Mouse (Mus musculus) mouse embryonic stem cell (cell line): ENCODE results near the gene Farsb.

Experiments
- in situ Hi-C, 2 experiments: fragments of 300-500 bp; cut with MboI; formaldehyde crosslinking; loops; 1 replicate in 1 of 2; 3 replicates in 1 of 2; pipeline ENCODE4 v1.14.3; 2019 to 2020; ENCODE audit warnings: low sequenced_read_pairs in 2 of 2, low pct_unique_long_range_greater_than_20kb in 1 of 2, mixed read lengths in 1 of 2; ENCODE audit not compliant: unreplicated experiment in 1 of 2

The Farsb gene

DNA sequence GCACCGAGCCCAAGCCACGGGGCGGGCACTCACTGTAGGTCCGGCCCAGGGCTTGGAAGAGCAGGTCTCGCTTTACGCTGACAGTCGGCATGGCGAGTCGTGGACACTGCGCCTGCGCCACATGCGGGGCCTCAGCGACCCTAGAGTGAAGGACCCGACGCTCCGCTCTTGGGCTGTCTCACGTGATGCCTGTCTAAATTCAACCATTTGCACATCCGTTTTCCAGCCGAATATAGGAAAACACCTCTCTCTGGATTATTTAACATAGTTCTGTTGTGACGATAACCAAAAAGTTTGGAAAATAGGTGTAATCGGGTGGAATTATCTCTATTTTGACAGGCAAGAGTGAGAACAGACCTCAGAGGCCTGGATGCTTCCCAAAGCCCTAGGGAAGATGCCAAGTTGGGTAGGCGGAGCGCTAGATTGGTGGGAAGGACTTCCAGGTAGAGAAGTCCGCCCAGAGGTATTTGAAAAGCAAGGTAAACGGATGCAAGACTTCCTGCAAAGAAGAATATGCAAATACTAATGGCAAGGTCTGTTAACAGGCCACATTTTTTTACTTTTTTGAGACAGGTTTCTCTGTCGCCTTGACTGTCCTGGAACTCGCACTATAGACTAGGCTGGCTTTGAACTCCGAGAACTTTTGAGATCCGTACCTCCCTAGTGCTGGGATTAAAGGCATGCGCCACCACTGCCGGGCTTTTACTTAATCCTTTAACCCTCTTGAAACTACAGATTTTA is at the start of gene Farsb:
TSS of gene Farsb (minus strand) at position 146 of the 741 bp plus-strand sequence.
- in situ Hi-C loops, result no loop called here

DNA sequence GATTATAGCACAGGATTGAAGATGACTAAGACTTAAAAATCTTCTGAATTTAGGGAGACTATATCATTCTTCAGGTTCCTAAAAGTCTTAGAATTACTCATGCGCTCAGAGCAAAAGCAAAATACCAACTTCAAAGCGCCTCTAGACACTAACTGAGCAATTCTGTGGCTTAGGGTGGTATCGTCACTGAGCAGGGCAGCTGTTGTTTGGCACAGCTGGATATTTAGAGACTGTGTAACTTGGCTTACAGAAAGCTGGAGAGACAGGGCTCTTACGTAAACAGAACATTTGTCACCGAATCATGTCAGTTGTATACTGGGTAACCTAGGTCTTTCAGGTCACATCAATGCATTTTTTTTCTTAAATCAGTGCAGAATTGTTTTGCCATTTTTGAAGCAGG is 49.7 kb upstream of the Farsb start:
- in situ Hi-C loops, result loop anchor here in 1 of 2 experiments (25.0 kb wide), 2 partner anchors 324 to 1149 kb away; no protein-coding TSS in a partner anchor

DNA sequence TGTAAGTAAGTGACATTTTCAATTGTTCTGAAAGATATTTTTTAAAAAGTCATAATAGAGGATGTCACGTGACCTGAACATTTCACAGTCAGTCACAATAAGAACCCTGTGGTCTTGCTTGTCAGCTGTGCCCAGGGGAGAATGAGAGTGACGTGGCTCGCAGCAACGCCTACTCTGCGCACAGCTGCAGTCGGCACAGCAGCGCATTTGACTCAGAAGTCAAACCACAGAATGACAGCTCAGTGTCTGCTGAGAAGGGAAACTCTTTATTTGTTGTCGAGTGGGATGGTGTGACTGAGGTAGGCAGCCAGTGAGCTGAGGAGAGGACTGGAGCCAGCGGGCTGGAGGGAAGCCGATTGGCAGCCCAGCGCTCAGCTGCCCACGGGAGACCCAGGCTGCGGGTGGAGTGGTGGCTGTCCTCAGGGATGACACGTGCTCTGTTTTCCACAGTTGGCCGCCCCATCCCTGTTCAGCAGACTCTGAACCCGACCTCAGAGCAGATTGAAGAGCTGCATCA is 48.9 kb upstream of the Farsb start:
- in situ Hi-C loops, result loop anchor here in 1 of 2 experiments (25.0 kb wide), 2 partner anchors 325 to 1150 kb away; no protein-coding TSS in a partner anchor

DNA sequence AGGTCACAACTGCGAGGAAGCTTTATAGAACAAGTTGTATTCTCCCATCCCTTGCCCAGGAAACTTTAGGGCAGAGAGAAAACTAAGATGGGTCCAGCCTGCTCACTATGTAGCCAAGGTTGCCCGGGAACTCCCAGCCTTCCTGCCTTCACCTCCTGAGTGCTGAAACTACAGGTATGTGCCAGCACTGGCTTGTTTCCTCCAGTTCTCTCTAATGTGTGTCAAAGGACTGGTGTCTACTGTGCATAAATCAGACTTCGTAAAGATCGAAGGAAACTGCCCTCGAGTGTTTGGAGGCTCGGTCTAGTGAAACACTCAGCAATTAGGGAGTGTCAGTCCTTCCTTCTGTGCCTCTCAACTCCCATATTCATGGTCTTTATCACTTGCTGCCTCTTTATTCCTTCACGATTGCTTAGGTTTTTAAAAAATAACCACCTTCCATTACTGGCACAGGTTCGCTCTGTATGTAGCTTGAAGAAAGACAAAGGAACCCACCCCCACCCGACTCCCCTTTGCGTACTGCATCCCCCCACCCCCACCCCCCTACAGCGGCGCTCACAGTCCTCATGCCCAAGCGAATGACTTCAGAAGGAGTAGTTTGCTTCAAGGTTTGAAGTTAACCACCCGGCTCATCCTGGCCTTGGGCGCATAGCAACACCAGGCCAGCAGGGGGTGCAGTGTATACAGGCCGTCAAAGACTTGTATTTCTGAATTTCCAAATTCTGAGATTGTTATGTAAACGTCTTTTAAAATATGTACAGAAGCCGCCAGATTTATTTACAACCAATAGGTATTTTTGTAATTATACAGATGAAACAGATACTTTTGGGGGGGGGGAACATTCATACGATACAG is 47.8 kb upstream of the Farsb start:
- in situ Hi-C loops, result loop anchor here in 1 of 2 experiments (25.0 kb wide), 2 partner anchors 326 to 1151 kb away; no protein-coding TSS in a partner anchor

DNA sequence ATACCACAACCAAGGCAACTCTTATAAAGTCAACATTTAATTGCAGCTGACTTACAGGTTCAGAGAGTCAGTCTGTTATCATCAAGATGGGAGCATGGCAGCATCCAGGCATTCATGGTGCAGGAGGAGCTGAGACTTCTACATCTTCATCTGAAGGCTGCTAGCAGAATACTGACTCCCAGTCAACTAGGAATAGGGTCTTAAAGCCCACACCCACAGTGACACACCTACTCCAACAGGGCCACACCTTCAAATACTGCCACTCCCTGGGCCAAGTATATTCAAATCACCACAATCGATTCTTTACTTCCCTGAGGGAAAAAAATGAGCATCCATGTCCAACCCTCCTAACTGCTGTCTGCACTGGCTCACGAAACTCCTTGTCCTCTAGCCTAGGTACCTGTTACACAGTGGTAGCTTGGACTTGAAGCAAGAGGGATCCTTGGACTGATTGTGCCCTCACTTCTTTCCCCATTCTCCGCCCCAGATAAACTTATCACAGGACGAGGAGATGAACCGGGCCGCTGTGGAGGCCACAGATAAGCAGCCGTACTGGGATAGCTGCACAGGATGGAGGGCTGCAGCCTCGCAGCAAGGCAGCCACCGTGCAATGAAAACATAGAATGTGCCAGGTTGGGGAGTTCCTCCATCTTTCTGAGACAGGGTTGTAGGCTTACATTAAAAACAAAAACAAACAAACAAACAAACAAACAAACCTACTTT is 45.9 kb upstream of the Farsb start:
- in situ Hi-C loops, result loop anchor here in 1 of 2 experiments (25.0 kb wide), 2 partner anchors 328 to 1153 kb away; no protein-coding TSS in a partner anchor

DNA sequence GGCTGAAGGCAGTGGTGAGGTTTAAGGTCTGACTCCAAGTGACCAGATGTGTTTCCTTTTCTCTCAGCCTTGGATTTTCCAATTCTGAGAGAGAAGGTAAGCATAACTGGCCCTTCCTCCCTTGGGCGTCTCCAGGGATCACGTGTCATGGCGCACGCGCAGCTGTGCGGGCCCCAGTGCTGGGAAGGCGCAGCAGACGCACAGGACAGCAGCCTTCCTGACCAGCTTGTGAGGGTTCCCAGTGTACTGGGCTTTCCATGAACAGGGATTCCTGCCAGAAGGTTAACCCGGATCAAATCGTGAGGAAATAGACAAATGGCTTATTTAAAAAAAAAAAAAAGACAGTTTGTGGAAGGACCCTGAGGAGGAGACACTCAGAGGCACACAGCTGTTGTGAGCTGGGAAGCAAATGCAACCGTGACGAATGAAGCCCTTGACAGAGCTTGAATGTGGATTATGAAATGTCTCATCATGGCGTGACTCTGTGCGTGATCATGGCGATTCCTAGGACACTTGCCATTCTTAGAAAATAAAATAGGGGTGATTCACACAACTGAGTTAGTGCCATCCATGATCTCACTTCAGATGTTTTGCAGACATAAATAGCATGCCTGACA is 43.6 kb upstream of the Farsb start:
- in situ Hi-C loops, result loop anchor here in 1 of 2 experiments (25.0 kb wide), 2 partner anchors 330 to 1155 kb away; no protein-coding TSS in a partner anchor

DNA sequence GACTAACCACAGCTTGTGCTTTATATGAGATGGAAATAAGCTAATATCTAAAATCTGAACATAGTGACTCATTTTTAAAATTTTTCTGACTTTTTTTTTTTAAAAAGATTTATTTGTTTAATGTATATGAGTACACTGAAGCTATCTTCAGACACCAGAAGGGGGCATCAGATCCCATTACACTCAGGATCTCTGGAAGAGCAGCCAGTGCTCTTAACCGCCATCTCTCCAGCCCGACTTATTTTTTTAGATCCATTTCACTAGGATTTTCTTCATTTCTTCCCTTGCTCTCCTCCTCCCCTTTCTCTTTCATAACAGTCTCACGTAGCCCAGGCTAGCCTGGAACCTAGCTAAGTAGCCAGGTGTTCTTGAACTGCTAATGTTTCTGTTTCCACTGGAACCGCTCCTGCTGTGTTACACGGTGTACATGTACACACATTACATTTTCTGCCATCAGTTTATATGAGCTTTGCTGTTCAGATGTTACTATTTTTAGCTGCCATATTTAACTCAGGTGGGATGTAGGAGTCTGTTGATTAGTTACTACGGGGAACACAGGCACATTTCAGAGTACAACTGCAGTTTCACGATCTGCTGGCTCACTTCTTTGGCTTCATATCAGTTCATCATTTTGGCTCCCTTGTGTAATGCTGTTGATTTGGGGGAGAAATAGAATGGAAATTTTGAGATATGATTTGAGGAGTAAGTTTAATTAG is 42.0 kb upstream of the Farsb start:
- in situ Hi-C loops, result loop anchor here in 1 of 2 experiments (25.0 kb wide), 2 partner anchors 332 to 1157 kb away; no protein-coding TSS in a partner anchor

DNA sequence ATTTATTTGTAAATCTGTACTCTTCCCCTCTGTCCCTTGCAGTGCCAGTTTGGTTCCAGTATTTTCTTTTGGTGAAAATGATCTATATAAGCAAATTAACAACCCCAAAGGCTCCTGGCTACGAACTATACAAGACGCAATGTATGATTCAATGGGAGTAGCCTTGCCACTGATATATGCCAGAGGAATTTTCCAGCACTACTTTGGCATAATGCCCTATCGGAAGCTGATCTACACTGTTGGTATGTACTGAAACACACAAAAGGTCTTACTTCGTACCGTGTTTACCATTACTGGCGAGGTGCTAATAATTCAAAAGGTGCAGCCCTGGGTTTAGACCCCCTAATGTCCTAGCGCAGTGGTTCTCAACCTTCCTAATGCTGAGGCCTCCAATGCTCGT is 40.3 kb upstream of the Farsb start:
- in situ Hi-C loops, result loop anchor here in 1 of 2 experiments (25.0 kb wide), 2 partner anchors 333 to 1158 kb away; no protein-coding TSS in a partner anchor

DNA sequence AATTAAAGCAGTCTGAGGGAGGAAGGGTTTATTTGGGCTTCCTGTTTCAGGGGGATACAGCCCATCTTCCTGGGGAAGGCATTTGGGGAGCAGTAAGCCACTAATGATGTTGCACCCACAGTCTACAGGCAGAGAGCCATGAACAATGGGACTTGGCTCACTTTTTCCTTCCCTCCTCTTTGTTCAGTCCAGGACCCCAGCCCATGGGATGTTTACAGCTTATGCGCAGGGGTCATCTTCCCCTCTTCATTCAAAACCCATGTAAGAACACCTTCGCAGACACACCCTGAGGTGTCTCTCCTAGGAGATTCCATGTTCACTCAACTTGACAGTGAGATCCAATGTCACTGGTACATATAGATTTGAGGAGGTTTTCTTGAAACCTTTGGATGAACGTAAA is 39.7 kb upstream of the Farsb start:
- in situ Hi-C loops, result loop anchor here in 1 of 2 experiments (25.0 kb wide), 2 partner anchors 334 to 1159 kb away; no protein-coding TSS in a partner anchor

DNA sequence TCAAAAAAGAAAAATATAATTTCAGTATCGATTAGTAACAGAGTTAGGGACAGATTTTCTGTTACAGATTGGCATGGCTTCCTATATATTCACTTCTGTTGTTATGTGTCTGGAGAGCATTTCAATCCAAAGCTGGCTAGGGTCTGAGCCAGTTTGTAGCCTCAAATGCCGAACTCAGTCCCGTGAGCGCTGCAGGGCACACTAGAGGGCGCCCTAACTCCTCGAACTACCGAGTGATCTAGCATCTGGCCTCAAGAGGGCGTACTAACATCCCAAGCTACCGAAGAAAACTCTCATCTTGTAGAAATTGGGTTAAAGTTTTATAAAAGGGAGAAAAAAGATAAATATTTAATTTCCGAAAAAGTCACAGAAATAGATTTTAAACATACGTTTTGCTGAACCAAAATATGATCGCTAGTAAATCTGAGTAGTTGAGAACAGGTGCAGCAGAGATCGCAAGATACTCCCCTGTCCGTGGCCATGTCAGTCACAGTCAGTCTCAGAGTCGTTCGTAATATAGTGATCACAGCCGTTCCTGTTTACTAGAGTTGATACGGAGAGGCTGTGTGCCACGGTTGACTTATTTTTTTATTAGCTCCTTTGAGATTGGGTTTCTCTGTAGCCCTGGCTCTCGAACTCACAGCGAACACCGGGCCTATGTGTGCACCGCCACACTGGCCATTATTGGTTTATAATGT is 36.6 kb upstream of the Farsb start:
- in situ Hi-C loops, result loop anchor here in 1 of 2 experiments (25.0 kb wide), 2 partner anchors 337 to 1162 kb away; no protein-coding TSS in a partner anchor

DNA sequence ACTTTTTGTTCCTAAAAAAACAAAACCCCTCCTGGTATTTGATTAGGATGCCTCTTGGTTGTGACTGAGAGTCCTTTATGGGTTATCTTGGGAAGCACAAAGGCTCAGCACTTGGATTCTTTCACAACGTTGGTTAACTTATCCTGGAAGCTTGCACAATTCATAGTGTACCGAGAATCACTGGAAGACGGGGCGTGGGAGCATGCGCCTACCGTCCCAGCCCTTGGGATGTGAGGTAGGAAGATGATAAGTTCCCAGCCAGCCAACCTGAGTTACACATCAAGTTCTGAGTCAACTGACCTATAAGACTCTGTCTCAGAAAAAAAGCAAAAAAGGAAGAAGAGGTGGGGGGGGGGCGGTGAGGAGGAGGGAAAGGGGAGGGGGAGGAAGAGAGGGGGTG is 30.2 kb upstream of the Farsb start:
- in situ Hi-C loops, result no loop called here

DNA sequence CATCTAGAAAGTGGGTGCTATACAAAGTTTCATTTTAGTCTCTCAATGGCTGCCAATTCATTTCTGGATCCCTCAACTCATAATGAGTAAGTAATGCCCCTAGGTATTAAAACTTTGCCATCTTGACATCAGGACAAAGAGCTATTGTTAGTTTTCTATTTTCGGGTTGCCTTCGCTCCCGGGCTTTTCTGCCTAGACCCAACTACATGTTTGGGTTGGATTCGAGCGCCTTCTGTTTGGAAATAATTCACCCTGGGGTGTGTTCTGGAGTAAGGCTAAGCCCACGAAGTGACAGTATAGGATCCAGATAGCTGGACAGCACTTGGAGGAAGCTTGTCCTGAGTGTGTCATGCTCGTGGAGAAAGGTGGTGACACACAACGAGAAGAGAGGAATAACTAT is 24.1 kb upstream of the Farsb start:
- in situ Hi-C loops, result no loop called here

DNA sequence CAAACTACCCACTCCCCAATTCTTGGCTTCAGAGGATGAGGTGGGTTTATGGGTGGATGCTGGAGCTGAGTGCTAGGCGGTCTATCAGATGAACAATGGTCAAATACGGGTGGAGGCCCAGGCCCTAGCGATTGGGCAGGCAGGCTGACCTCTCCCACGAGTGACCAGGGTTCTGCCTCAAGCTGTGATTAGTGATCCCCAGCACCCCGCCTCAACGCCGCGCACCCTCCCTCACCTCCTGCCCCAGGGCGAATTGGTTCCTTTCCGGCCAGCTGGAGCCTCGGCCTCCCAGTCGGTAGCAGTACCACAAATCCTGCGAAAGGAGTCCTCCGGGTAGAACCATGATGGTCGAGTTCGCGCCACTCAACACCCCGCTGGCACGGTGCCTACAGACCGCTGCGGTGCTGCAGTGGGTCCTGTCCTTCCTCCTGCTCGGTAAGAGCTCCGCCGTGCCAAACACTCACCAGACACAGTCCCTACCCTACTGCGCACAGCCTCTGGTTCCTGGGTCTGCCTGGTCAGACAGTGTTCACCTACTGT is 23.0 kb upstream of the Farsb start, which contains the start of gene BC035947:
TSS of gene BC035947 (minus strand) at position 538 of the 540 bp plus-strand sequence.
- in situ Hi-C loops, result no loop called here

DNA sequence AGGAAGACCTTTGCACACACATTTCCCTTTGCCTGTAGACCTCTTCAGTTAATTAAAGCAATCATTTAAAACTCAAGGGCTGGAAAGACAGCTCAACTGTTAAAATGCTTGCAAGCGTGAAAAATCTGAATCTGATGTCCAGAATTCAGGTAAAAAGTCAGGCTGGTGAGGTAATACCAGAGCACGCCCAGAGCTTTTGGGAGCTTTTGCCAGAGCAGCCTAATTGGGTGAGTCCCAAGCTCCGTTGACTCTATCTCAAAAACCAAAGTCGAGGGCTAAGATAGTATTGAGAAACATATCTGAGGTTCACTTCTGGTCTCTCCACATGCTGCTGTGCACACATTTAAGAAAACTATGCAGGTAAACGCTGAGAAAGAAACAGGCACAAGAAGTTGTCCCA is 22.2 kb upstream of the Farsb start, which contains the start of gene Mogat1:
TSS of gene Mogat1 (plus strand) at position 130 of the 400 bp plus-strand sequence.
- in situ Hi-C loops, result no loop called here

DNA sequence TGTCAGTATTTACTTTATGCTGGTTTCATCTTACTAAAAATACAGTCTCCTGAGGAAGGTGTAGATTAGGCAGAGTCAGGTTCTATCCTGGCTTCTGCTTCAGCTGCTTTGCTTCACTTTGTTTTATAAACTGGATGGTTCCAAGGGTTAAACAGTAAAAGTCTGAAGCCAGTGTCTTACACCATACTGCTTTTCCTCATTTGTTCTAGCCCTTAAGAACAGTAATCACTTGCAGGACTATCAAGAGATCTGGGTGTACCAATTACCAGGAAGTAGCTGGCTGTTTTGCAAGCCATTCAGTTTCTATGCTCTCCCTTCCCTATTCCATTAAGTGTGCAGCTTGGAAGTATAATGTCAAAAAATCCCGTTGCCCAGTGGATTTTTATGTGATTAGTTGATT is 18.4 kb upstream of the Farsb start:
- in situ Hi-C loops, result no loop called here

DNA sequence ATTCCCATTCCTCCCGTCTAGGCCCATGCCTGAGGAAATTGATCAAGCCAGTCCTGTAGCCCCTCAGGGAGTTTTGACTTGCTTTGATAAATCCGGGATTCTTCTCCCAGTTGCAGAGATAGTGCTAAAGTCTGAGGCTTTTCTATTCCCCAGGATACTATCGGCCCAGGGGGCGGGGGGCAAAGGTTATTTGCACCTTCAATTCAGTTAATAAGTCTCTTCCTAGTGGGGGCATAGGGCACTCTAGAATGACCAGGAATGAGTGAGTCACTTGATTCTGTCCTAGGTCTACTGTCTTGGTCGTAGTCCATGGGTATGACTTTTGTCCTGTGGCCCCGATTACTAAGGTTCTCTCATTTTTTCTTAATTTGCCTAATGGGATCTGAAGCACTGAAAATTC is 13.8 kb upstream of the Farsb start:
- in situ Hi-C loops, result no loop called here
